Mouse (Mus musculus) CD4-positive naive resting alpha-beta T cell, adult 57 days (primary cell): Measurements from ENCODE around the gene Gm21773. TPM values are rescaled to one million over a fixed set of nuclear protein-coding genes. Genes with fewer than 3 reads are reported as not detected.

Experiments used
- total RNA-seq: library from RNA; stranded (reverse); gene quantifications from one replicate; pipeline ENCODE4 v1.2.4, GENCODE M21; 2023

The Gm21773 gene
- total RNA-seq: not detected

GRCm38 (mm10) chrY:25309260-25309659, at the start of gene Gm21773:
Gene Gm21773, minus strand, starts transcription at chrY:25309360.

